ENCODE assay signal across 22 mouse cellular contexts in the genomic region with DNA sequence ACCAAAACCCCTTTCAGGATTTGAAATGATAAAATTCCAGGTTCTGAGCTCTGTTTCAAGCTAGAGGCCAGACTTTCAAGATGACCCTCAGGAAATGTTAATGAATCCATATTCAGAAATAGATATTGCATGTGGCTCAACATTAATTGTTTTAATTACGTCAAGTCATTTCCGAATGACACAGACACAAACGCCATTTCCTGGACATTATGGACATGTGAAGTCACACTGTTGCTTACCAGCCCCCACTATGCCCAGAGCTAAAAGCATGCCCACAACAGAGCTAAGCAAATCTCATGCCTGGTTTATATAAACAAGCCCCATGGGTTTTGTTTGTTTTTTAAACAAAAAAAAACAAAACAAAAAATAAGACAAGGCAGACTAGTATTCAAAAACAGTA. TPM values are rescaled to one million over a fixed set of nuclear protein-coding genes. Genes with fewer than 3 reads are reported as not detected.
A peak's percentile ranks its signal among the peaks of the same experiment; 100 is the strongest.
DNase-seq lines count a peak whose midpoint lies in the region; ATAC-seq and TF ChIP-seq lines count a peak whose summit lies in the region.
"Had no signal": no experiment of that assay in that cellular context is flagged by ENCODE, and none has a peak within 500 bp of the region (broad histone marks: within the 10 kb centered on the region; RNA-seq: fewer than 3 reads in every experiment).

No protein-coding gene starts in this region.

- no peaks in the 10 kb centered on the region for H3K27me3 ChIP-seq in hindbrain, postnatal 0 days (ENCODE audit: insufficient read depth, low read length)
- no peaks in the 10 kb centered on the region for H3K27me3 ChIP-seq in hindbrain, embryonic 14.5 days (ENCODE audit: control insufficient read depth, insufficient read depth, low read length)
- no peaks in the 10 kb centered on the region for H3K27me3 ChIP-seq in midbrain, embryonic 14.5 days (ENCODE audit: control insufficient read depth, insufficient read depth, low read length)
- H3K27me3 ChIP-seq in midbrain, embryonic 13.5 days: no peaks in the 10 kb centered on the region
- no peaks in the 10 kb centered on the region for H3K27me3 ChIP-seq in thymus, adult 2 months (ENCODE audit: control insufficient read depth, insufficient read depth, low read length)
- H3K27me3 ChIP-seq: embryonic facial prominence, embryonic 13.5 days; forebrain, embryonic 12.5 days; forebrain, embryonic 15.5 days; heart, embryonic 12.5 days; heart, embryonic 15.5 days; hindbrain, embryonic 15.5 days had no signal

- peak; percentile 16 for DNase-seq in cerebellum, adult 9-10 months
- no peak for DNase-seq in cerebellum, adult 9-11 months
- DNase-seq in hindbrain, postnatal 0 days (ENCODE audit: low spot score): no peak
- no peak for DNase-seq in hindbrain, embryonic 14.5 days (ENCODE audit: low spot score)
- DNase-seq in midbrain, embryonic 14.5 days: no peak
- no peak for DNase-seq in thymus, adult 2 months
- DNase-seq: adrenal gland, adult 8-10 months; adrenal gland, postnatal 25 days; cerebellum, adult 11-12 months; cerebellum, adult 8-10 months; cerebellum, postnatal 25 days; gastrocnemius, postnatal 14 days; heart, postnatal 10 days had no signal

- no peak for ATAC-seq in hindbrain, postnatal 0 days
- no peak for ATAC-seq in hindbrain, embryonic 14.5 days (ENCODE audit: low FRiP score)
- ATAC-seq in midbrain, embryonic 14.5 days (ENCODE audit: low FRiP score, low TSS enrichment): no peak
- no peak for ATAC-seq in midbrain, embryonic 13.5 days
- ATAC-seq: activated CD4-positive, CD25-positive, alpha-beta regulatory T cell, adult 4 months; forebrain, embryonic 15.5 days had no signal

- no peak overlapping the region for H3K27ac ChIP-seq in hindbrain, postnatal 0 days
- H3K27ac ChIP-seq in hindbrain, embryonic 14.5 days: no peak overlapping the region
- H3K27ac ChIP-seq in midbrain, embryonic 14.5 days (replicated peaks; ENCODE audit: low read depth, low read length): no peak overlapping the region
- no peak overlapping the region for H3K27ac ChIP-seq in midbrain, embryonic 13.5 days
- H3K27ac ChIP-seq in thymus, adult 2 months (ENCODE audit: control insufficient read depth, insufficient read depth, low read length): no peak overlapping the region
- H3K27ac ChIP-seq: embryonic facial prominence, embryonic 13.5 days; forebrain, embryonic 12.5 days; forebrain, embryonic 15.5 days; heart, embryonic 15.5 days had no signal

- no peaks in the 10 kb centered on the region for H3K36me3 ChIP-seq in hindbrain, postnatal 0 days (ENCODE audit: insufficient read depth, low read length)
- no peaks in the 10 kb centered on the region for H3K36me3 ChIP-seq in hindbrain, embryonic 14.5 days (replicated peaks; ENCODE audit: control insufficient read depth, insufficient read depth)
- H3K36me3 ChIP-seq in midbrain, embryonic 14.5 days (ENCODE audit: control insufficient read depth, insufficient read depth, low read length): no peaks in the 10 kb centered on the region
- no peaks in the 10 kb centered on the region for H3K36me3 ChIP-seq in midbrain, embryonic 13.5 days
- no peaks in the 10 kb centered on the region for H3K36me3 ChIP-seq in thymus, adult 2 months (ENCODE audit: control insufficient read depth, insufficient read depth, low read length)
- H3K36me3 ChIP-seq: embryonic facial prominence, embryonic 13.5 days; forebrain, embryonic 12.5 days; forebrain, embryonic 15.5 days; heart, embryonic 15.5 days; hindbrain, embryonic 15.5 days had no signal

- no peak for TF ChIP-seq POLR2A in thymus, adult 2 months (IDR thresholded peaks at IDR 0.05; ENCODE audit: control insufficient read depth, extremely low read depth, insufficient read depth, low read length, poor library complexity)

- H3K4me3 ChIP-seq in hindbrain, postnatal 0 days (ENCODE audit: low read length): no peak overlapping the region
- no peak overlapping the region for H3K4me3 ChIP-seq in hindbrain, embryonic 14.5 days (replicated peaks; ENCODE audit: low read length)
- no peak overlapping the region for H3K4me3 ChIP-seq in midbrain, embryonic 14.5 days (replicated peaks; ENCODE audit: low read depth, low read length)
- no peak overlapping the region for H3K4me3 ChIP-seq in midbrain, embryonic 13.5 days (replicated peaks)
- no peak overlapping the region for H3K4me3 ChIP-seq in thymus, adult 2 months (ENCODE audit: control insufficient read depth, insufficient read depth, low read length)
- H3K4me3 ChIP-seq: embryonic facial prominence, embryonic 13.5 days; erythroblast, embryonic 14.5 days; forebrain, embryonic 12.5 days; forebrain, embryonic 15.5 days; heart, embryonic 12.5 days; heart, embryonic 15.5 days; hindbrain, embryonic 15.5 days had no signal

- TF ChIP-seq CTCF in hindbrain, postnatal 0 days (IDR thresholded peaks at IDR 0.05; ENCODE audit: low read depth): no peak
- TF ChIP-seq CTCF in thymus, adult 2 months (IDR thresholded peaks at IDR 0.05; ENCODE audit: borderline replicate concordance, control insufficient read depth, extremely low read depth, insufficient read depth, low read length, poor library complexity): no peak

- peak overlapping the region; percentile 65; the same call in 1 of the 2 replicates for H3K4me2 ChIP-seq in hindbrain, postnatal 0 days (ENCODE audit: low read depth, low read length)
- no peak overlapping the region for H3K4me2 ChIP-seq in hindbrain, embryonic 14.5 days (replicated peaks)
- H3K4me2 ChIP-seq in midbrain, embryonic 14.5 days (ENCODE audit: low read length): peak overlapping the region; percentile 59; the same call in 1 of the 2 replicates
- no peak overlapping the region for H3K4me2 ChIP-seq in midbrain, embryonic 13.5 days (replicated peaks)
- H3K4me2 ChIP-seq: embryonic facial prominence, embryonic 13.5 days; forebrain, embryonic 12.5 days; heart, embryonic 12.5 days; heart, embryonic 15.5 days had no signal

- peaks cover 29% of the 10 kb centered on the region for H3K4me1 ChIP-seq in hindbrain, postnatal 0 days (ENCODE audit: insufficient read depth, low read length)
- peaks cover 50% of the 10 kb centered on the region for H3K4me1 ChIP-seq in hindbrain, embryonic 14.5 days (replicated peaks; ENCODE audit: control insufficient read depth, insufficient read depth, low read length)
- H3K4me1 ChIP-seq in midbrain, embryonic 14.5 days (ENCODE audit: control insufficient read depth, insufficient read depth, low read length): peaks cover 53% of the 10 kb centered on the region
- peaks cover 69% of the 10 kb centered on the region for H3K4me1 ChIP-seq in midbrain, embryonic 13.5 days (replicated peaks)
- H3K4me1 ChIP-seq in thymus, adult 2 months (replicated peaks; ENCODE audit: control insufficient read depth, insufficient read depth, low read length): peaks cover 26% of the 10 kb centered on the region

- H3K9me3 ChIP-seq in hindbrain, postnatal 0 days (ENCODE audit: low read length): no peaks in the 10 kb centered on the region
- H3K9me3 ChIP-seq in hindbrain, embryonic 14.5 days (ENCODE audit: control insufficient read depth, low read length): no peaks in the 10 kb centered on the region
- no peaks in the 10 kb centered on the region for H3K9me3 ChIP-seq in midbrain, embryonic 14.5 days (ENCODE audit: control insufficient read depth, low read length)
- H3K9me3 ChIP-seq in midbrain, embryonic 13.5 days: no peaks in the 10 kb centered on the region
- H3K9me3 ChIP-seq: embryonic facial prominence, embryonic 13.5 days; forebrain, embryonic 12.5 days; forebrain, embryonic 15.5 days; heart, embryonic 12.5 days; heart, embryonic 15.5 days; hindbrain, embryonic 15.5 days had no signal

- H3K9ac ChIP-seq in hindbrain, postnatal 0 days (replicated peaks; ENCODE audit: low read length): no peak overlapping the region
- H3K9ac ChIP-seq in hindbrain, embryonic 14.5 days: no peak overlapping the region
- no peak overlapping the region for H3K9ac ChIP-seq in midbrain, embryonic 14.5 days (replicated peaks; ENCODE audit: low read length)
- H3K9ac ChIP-seq in midbrain, embryonic 13.5 days (replicated peaks): no peak overlapping the region
- H3K9ac ChIP-seq: embryonic facial prominence, embryonic 13.5 days; forebrain, embryonic 12.5 days; forebrain, embryonic 15.5 days; heart, embryonic 12.5 days; heart, embryonic 15.5 days; hindbrain, embryonic 15.5 days had no signal

- 67% methylated on average over 3 of the region's 3 CpGs for WGBS in hindbrain, postnatal 0 days
- 82% methylated on average over 3 of the region's 3 CpGs for WGBS in hindbrain, embryonic 14.5 days
- 84% methylated on average over 3 of the region's 3 CpGs for WGBS in midbrain, embryonic 14.5 days
- WGBS in midbrain, embryonic 13.5 days: 93% methylated on average over 3 of the region's 3 CpGs
- WGBS in thymus, adult 2 months: 96% methylated on average over 3 of the region's 3 CpGs

RNA-seq across cellular contexts. Expression of gene Klf7, which starts 7.5 kb away (rescaled TPM):
- total RNA-seq in hindbrain, postnatal 0 days (2014; rRNA removed): 47.3 and 48.0 TPM in 2 replicates
- polyA plus RNA-seq in hindbrain, postnatal 0 days (2015; fragmentation: Nextera tagmentation; extraction: Ambion mirVana): 115 and 120 TPM in 2 replicates
- polyA plus RNA-seq in hindbrain, embryonic 14.5 days (2014; fragmentation: Nextera tagmentation; extraction: Ambion mirVana): 80.1 and 86.6 TPM in 2 replicates
- polyA plus RNA-seq in midbrain, embryonic 14.5 days (2014; fragmentation: Nextera tagmentation; extraction: Ambion mirVana): 86.1 and 95.5 TPM in 2 replicates
- polyA plus RNA-seq in midbrain, embryonic 13.5 days (2015; fragmentation: Nextera tagmentation; extraction: Ambion mirVana): 84.5 and 92.2 TPM in 2 replicates
- polyA plus RNA-seq in thymus, adult 2 months (2012; rRNA removed): 31.7 and 36.3 TPM in 2 replicates

Comparison
In these comparisons a context has a peak if more than half of its experiments do, and no peak if none do; other contexts are left out.
1. H3K4me2 ChIP-seq: peak in hindbrain, postnatal 0 days (single experiment) and midbrain, embryonic 14.5 days (single experiment); none in hindbrain, embryonic 14.5 days (single experiment) and midbrain, embryonic 13.5 days (single experiment).